Mouse (Mus musculus) lung, embryonic 14.5 days (tissue): ENCODE measurements around the gene Kalrn. TPM values are rescaled to one million over a fixed set of nuclear protein-coding genes. Genes with fewer than 3 reads are reported as not detected.

Experiments used
- ATAC-seq: fragments of 200-750 bp; cut with Nextera tagmentation; 2 replicates; pipeline ENCODE4 v1.8.0; 2017; ENCODE audit warnings: mild to moderate bottlenecking, moderate TSS enrichment, moderate library complexity; ENCODE audit not compliant: insufficient read depth
- DNase-seq: peaks from one replicate; pipeline ENCODE4 v3.0.0-alpha.2; 2015
- H3K27ac ChIP-seq: fragments of 300-500 bp; sonication (generic); 2 replicates; pipeline ENCODE4 v1.5.1; 2014; ENCODE audit warnings: low read depth, mild to moderate bottlenecking, moderate library complexity
- H3K27me3 ChIP-seq: fragments of 300-500 bp; sonication (generic); 2 replicates; pipeline ENCODE4 v1.6.1; 2014; ENCODE audit warnings: low read length, control low read depth; ENCODE audit not compliant: insufficient read depth
- H3K36me3 ChIP-seq: fragments of 300-500 bp; sonication (generic); 2 replicates; pipeline ENCODE4 v1.6.1; 2014; ENCODE audit warnings: control low read depth; ENCODE audit not compliant: insufficient read depth
- H3K4me1 ChIP-seq: fragments of 300-500 bp; sonication (generic); 2 replicates; pipeline ENCODE4 v1.6.1; 2014; ENCODE audit warnings: antibody characterized with exemption, control low read depth; ENCODE audit not compliant: insufficient read depth
- H3K4me2 ChIP-seq: fragments of 300-500 bp; sonication (generic); 2 replicates; pipeline ENCODE4 v1.6.1; 2014; ENCODE audit warnings: mild to moderate bottlenecking
- H3K4me3 ChIP-seq: fragments of 300-500 bp; sonication (generic); 2 replicates; pipeline ENCODE4 v1.5.1; 2014; ENCODE audit warnings: low read depth, low read length
- H3K9ac ChIP-seq: fragments of 300-500 bp; sonication (generic); 2 replicates; pipeline ENCODE4 v1.6.1; 2014
- H3K9me3 ChIP-seq: fragments of 300-500 bp; sonication (generic); 2 replicates; pipeline ENCODE4 v1.6.1; 2016; ENCODE audit warnings: low read depth, low read length, control low read depth
- CTCF ChIP-seq: IDR thresholded peaks from 2 replicates; pipeline ENCODE4 v1.5.1; 2016; ENCODE audit warnings: antibody characterized with exemption, low read depth
- WGBS: fragments of 180-500 bp; shearing (Covaris S2); extraction: QIAGEN DNeasy Blood & Tissue Kit; methylation state at CpG from one replicate; pipeline ENCODE4 v1.1.7; 2014; 5-methylcytosine and 5-hydroxymethylcytosine counted together
- polyA plus RNA-seq: library from polyadenylated mRNA; unstranded; fragments of >200 nt; fragmentation: Nextera tagmentation; extraction: Ambion mirVana; gene quantifications from 2 replicates; pipeline ENCODE4 v1.2.1, GENCODE M21; 2014

Kalrn gene
- polyA plus RNA-seq, 1 experiment from 2014 or later: 15.0 TPM

DNA sequence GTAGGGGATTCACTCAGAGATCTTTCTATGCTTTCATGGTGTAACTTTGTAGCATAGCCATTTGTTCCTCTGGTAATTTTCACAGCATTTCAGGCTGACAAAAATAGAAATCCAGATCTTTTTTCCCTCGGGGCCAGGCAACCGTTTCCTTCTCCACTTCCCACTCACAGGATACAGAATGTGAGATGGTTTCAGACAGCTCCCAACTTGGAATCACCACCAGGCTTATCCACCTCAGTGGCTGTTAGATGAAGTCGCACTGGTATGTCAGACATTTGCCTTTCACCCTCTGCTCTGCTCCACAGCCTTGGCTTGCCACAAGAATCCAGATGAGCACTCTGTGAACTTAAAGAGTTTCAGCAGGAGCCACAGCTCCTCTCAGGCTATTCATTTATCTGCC is 48.1 kb downstream of the Kalrn start:
- 22% methylated on average over 3 of the region's 3 CpGs for WGBS
- no peak overlapping the region for H3K4me2 ChIP-seq
- no peak for DNase-seq
- no peak for TF ChIP-seq CTCF
- no peaks in the 10 kb centered on the region for H3K9me3 ChIP-seq
- H3K27ac ChIP-seq: no peak overlapping the region
- no peaks in the 10 kb centered on the region for H3K27me3 ChIP-seq
- no peak overlapping the region for H3K9ac ChIP-seq
- peaks cover 7% of the 10 kb centered on the region for H3K4me1 ChIP-seq
- H3K36me3 ChIP-seq: no peaks in the 10 kb centered on the region
- H3K4me3 ChIP-seq: no peak overlapping the region
- no peak for ATAC-seq

DNA sequence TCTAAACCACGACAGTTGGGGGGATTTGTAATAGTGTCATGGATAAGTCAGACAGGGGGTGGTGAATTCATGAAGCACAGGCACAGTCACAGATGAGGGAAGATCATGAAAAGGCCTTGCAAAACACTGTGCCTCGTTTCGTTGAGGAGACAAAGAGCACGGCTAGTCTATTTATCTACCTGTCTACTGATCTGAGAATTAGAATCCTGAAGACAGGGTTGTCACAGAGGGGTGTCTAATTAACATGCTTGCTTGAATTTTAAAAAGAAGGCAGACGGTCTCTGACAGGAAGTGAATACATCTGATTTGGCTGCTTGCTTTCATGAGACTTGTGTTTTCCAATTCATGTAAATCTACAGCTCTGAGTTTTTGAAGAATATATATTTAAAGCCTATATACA is 52.3 kb downstream of the Kalrn start:
- 69% methylated on average over 5 of the region's 5 CpGs for WGBS
- Histone ChIP-seq H3K4me2 (no peak overlapping the region), H3K36me3 (no peaks in the 10 kb centered on the region), H3K9ac (no peak overlapping the region), H3K4me1 (no peaks in the 10 kb centered on the region; the same call in 1 of the 2 replicates), H3K27me3 (no peaks in the 10 kb centered on the region), H3K4me3 (no peak overlapping the region), H3K27ac (no peak overlapping the region), H3K9me3 (no peaks in the 10 kb centered on the region)
- DNase-seq (no peak), ATAC-seq (no peak)
- no peak for TF ChIP-seq CTCF

DNA sequence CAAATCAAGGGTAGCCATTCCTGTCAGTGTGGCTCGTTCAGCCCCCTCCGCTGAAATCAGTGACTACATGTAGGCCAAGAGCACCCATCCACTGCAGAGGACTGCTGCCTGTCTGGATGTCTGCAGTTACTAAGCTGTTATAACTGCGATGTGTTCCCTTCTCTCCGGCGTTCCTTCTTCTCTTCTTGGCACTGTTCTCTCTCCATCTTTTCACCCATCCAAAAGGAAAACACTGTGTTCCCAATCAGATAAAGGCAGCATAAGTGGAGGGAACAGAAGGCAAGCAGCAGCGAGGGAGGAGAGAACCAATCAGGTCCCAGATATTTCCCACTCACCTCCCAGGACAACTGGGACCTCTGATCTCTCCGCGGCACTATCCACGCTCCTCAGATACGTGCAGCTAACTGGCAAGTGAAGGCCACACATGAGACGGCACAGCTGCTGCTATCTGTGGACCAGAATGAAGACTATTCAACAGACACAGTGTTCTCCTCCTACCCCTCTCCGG is 56.4 kb downstream of the Kalrn start:
- Histone ChIP-seq H3K27ac (no peak overlapping the region), H3K4me3 (no peak overlapping the region), H3K9me3 (no peaks in the 10 kb centered on the region), H3K36me3 (no peaks in the 10 kb centered on the region), H3K9ac (no peak overlapping the region), H3K4me1 (no peaks in the 10 kb centered on the region), H3K4me2 (no peak overlapping the region), H3K27me3 (no peaks in the 10 kb centered on the region)
- WGBS: 33% methylated on average over 12 of the region's 12 CpGs
- peak; percentile 44; the same call in 1 of the 2 replicates for ATAC-seq
- DNase-seq: peak; percentile 50
- TF ChIP-seq CTCF: no peak

DNA sequence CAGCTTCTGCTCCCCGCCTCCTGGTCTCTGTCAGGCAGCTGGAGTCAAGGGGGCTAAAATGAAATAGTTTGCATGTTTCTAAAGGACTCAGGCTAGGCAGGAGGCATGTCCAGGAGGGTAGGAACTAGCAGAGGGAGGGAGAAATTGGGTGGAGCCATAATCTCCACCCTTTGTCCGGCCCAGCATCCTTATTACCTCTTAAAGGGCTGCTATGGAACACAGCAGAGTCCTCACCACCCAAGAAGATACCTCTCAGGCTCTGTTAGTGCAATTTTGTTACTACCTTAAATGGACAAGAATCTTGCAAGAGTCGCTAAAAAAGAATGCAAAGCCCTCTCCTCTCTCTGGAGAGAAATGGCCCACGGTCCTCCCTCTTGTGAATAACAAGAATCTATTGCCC is 57.8 kb downstream of the Kalrn start:
- H3K9ac ChIP-seq: no peak overlapping the region
- H3K27me3 ChIP-seq: no peaks in the 10 kb centered on the region
- H3K4me2 ChIP-seq: no peak overlapping the region
- TF ChIP-seq CTCF: no peak
- WGBS: 77% methylated on average over 4 of the region's 4 CpGs
- DNase-seq (no peak), ATAC-seq (no peak)
- no peaks in the 10 kb centered on the region for H3K4me1 ChIP-seq
- H3K9me3 ChIP-seq: no peaks in the 10 kb centered on the region
- H3K4me3 ChIP-seq: no peak overlapping the region
- no peaks in the 10 kb centered on the region for H3K36me3 ChIP-seq
- no peak overlapping the region for H3K27ac ChIP-seq

DNA sequence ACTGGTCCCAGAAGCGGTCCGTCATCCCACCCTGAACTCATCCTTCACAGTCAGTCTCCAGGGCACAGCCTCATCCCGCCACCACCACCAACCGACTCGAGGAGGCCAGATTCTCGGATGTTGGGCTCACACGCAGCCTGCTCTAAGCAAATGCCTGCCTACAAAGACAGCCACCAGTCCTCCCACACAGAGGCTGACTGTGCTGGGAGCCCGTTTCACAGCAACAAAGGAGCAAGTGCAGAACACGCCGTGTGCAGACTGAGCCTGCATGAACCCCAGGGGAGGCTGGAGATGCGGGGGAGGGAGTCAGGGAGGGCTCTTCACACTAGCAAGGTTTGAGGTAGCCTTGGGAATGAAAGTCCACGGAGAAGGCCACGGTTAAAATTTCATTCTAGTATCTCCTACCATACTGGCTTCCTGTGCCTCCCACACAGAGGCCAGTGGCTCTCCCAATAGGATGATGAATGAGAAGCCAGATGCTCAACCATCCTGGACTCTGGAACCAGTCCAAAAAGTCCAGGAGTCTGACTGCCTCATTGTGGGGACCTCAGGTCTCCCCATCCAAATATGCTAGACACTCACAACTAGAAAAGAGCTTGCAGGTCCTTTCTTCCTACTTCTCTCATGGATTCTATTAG is 59.3 kb downstream of the Kalrn start:
- no peaks in the 10 kb centered on the region for H3K36me3 ChIP-seq
- WGBS: 49% methylated on average over 13 of the region's 13 CpGs
- H3K4me2 ChIP-seq: no peak overlapping the region
- DNase-seq: peak; percentile 27
- H3K4me1 ChIP-seq: no peaks in the 10 kb centered on the region
- no peak overlapping the region for H3K27ac ChIP-seq
- no peak overlapping the region for H3K9ac ChIP-seq
- TF ChIP-seq CTCF: no peak
- ATAC-seq: no peak
- no peaks in the 10 kb centered on the region for H3K27me3 ChIP-seq
- H3K4me3 ChIP-seq: no peak overlapping the region
- no peaks in the 10 kb centered on the region for H3K9me3 ChIP-seq

DNA sequence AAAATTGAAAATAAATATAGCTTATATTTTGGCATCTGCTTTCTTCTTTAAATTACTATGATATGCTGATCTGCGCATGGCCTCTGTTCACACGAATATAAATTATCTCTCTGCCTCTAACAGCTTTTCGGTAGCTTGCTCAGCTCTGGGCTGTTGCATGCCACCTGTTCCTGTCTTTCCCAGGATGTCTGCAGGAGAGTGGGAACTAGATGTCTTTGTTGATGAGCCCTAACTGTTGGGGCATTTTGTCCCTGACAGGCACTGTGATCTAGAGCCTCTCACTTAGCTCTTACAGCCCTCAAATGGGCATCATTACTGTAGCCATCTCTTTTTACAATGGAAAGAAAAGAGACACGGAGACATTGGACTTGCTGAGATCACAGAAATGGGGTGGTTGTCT is 61.0 kb downstream of the Kalrn start:
- H3K4me3 ChIP-seq: no peak overlapping the region
- DNase-seq: no peak
- H3K4me1 ChIP-seq: no peaks in the 10 kb centered on the region
- WGBS: 83% methylated on average over 4 of the region's 4 CpGs
- H3K27ac ChIP-seq: no peak overlapping the region
- no peak overlapping the region for H3K9ac ChIP-seq
- H3K4me2 ChIP-seq: no peak overlapping the region
- H3K36me3 ChIP-seq: no peaks in the 10 kb centered on the region
- no peak for TF ChIP-seq CTCF
- H3K9me3 ChIP-seq: no peaks in the 10 kb centered on the region
- no peaks in the 10 kb centered on the region for H3K27me3 ChIP-seq
- ATAC-seq: no peak

DNA sequence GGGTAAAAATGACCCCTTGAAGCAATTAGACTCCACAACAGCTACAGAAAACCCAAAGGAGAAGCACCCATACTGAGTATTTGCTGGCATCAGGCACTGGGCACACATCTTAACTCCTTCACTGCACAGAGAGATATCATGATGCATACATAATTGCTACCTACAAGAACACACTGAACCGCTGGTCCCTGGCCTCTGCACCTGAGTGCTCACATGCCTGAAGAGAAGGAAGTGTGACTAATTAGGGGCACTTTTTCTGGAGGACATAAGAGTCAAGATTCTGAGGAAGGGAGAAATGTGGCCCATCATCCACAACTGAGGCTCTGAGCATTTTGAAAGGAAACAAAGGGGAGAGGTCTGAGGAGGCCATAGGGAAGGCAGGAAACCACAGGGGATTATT is 65.2 kb downstream of the Kalrn start:
- no peaks in the 10 kb centered on the region for H3K9me3 ChIP-seq
- no peak overlapping the region for H3K27ac ChIP-seq
- H3K27me3 ChIP-seq: no peaks in the 10 kb centered on the region
- DNase-seq: no peak
- H3K4me1 ChIP-seq: no peaks in the 10 kb centered on the region
- TF ChIP-seq CTCF: no peak
- H3K9ac ChIP-seq: no peak overlapping the region
- H3K36me3 ChIP-seq: no peaks in the 10 kb centered on the region
- 79% methylated on average over 1 of the region's 1 CpGs for WGBS
- no peak overlapping the region for H3K4me3 ChIP-seq
- no peak for ATAC-seq
- no peak overlapping the region for H3K4me2 ChIP-seq
